Mouse (Mus musculus): ENCODE measurements around the gene Spen. TPM values are rescaled to one million over a fixed set of nuclear protein-coding genes. Genes with fewer than 3 reads are reported as not detected.

Gene Spen
- polyA plus RNA-seq, 1 experiment from 2014 or later: 12.8 TPM

- no peaks in the 10 kb centered on the region for H3K9me3 ChIP-seq (ENCODE audit: control insufficient read depth, low read length)
- H3K27ac ChIP-seq (ENCODE audit: low read depth): no peak overlapping the region
- H3K4me3 ChIP-seq (ENCODE audit: low read depth, low read length): no peak overlapping the region
- H3K4me2 ChIP-seq (ENCODE audit: low read length): no peak overlapping the region
- H3K27me3 ChIP-seq (replicated peaks; ENCODE audit: control insufficient read depth, insufficient read depth, low read length): no peaks in the 10 kb centered on the region
- H3K4me1 ChIP-seq (replicated peaks; ENCODE audit: control insufficient read depth, insufficient read depth, low read length): peaks cover 39% of the 10 kb centered on the region
- H3K9ac ChIP-seq (ENCODE audit: low read length): no peak overlapping the region
- ATAC-seq (replicated peaks; ENCODE audit: low FRiP score, low TSS enrichment, low read depth): no peak
- 86% methylated on average over 13 of the region's 13 CpGs for WGBS
- no peak for DNase-seq (ENCODE audit: low spot score)
- peaks cover 4% of the 10 kb centered on the region; the same call in 1 of the 2 replicates for H3K36me3 ChIP-seq (ENCODE audit: control insufficient read depth, insufficient read depth, low read length)
These were observed 27.9 kb downstream of the Spen start for GRCm38 (mm10) chr4:141510457-141510856.

- H3K4me3 ChIP-seq (ENCODE audit: low read depth, low read length): no peak overlapping the region
- no peaks in the 10 kb centered on the region for H3K9me3 ChIP-seq (ENCODE audit: control insufficient read depth, low read length)
- peaks cover 21% of the 10 kb centered on the region for H3K4me1 ChIP-seq (replicated peaks; ENCODE audit: control insufficient read depth, insufficient read depth, low read length)
- no peaks in the 10 kb centered on the region for H3K27me3 ChIP-seq (replicated peaks; ENCODE audit: control insufficient read depth, insufficient read depth, low read length)
- peak; percentile 59 for DNase-seq (ENCODE audit: low spot score)
- H3K4me2 ChIP-seq (ENCODE audit: low read length): no peak overlapping the region
- no peak for ATAC-seq (replicated peaks; ENCODE audit: low FRiP score, low TSS enrichment, low read depth)
- H3K9ac ChIP-seq (ENCODE audit: low read length): 0 out of 2 replicates have a peak overlapping the region, but pooled peaks have one; percentile 4
- WGBS: 81% methylated on average over 10 of the region's 10 CpGs
- H3K27ac ChIP-seq (ENCODE audit: low read depth): peak overlapping the region; percentile 65
- no peaks in the 10 kb centered on the region for H3K36me3 ChIP-seq (ENCODE audit: control insufficient read depth, insufficient read depth, low read length)
These were observed 31.5 kb downstream of the Spen start for GRCm38 (mm10) chr4:141506893-141507292.

- H3K36me3 ChIP-seq (ENCODE audit: control insufficient read depth, insufficient read depth, low read length): no peaks in the 10 kb centered on the region
- H3K4me2 ChIP-seq (ENCODE audit: low read length): peak overlapping the region; percentile 6; the same call in 1 of the 2 replicates
- no peak overlapping the region for H3K4me3 ChIP-seq (ENCODE audit: low read depth, low read length)
- H3K27me3 ChIP-seq (replicated peaks; ENCODE audit: control insufficient read depth, insufficient read depth, low read length): no peaks in the 10 kb centered on the region
- H3K9me3 ChIP-seq (ENCODE audit: control insufficient read depth, low read length): no peaks in the 10 kb centered on the region
- 0 out of 2 replicates have a peak overlapping the region, but pooled peaks have one; percentile 4 for H3K9ac ChIP-seq (ENCODE audit: low read length)
- peaks cover 22% of the 10 kb centered on the region for H3K4me1 ChIP-seq (replicated peaks; ENCODE audit: control insufficient read depth, insufficient read depth, low read length)
- DNase-seq (ENCODE audit: low spot score) (peak; percentile 82), ATAC-seq (replicated peaks; ENCODE audit: low FRiP score, low TSS enrichment, low read depth) (peak; percentile 59)
- peak overlapping the region; percentile 65 for H3K27ac ChIP-seq (ENCODE audit: low read depth)
- 50% methylated on average over 10 of the region's 10 CpGs for WGBS
These were observed 32.0 kb downstream of the Spen start for GRCm38 (mm10) chr4:141506352-141506751.

DNA sequence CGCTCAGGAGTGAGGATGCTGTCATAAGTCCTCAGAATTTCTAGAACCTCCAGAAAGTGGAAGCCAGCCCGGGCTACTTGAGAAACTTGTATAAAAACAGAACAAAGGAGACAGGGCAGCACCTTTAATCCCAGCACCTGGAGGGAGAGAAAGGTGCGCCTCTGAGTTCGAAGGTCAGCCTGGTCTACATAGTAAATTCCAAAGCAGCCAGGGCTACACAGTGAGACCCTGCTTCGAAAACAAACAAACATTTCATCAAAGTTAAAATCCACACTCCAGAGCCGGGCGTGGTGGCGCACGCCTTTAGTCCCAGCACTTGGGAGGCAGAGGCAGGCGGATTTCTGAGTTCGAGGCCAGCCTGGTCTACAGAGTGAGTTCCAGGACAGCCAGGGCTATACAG lies 32.6 kb downstream of the Spen start:
- Histone ChIP-seq H3K4me2 (ENCODE audit: low read length) (no peak overlapping the region), H3K9ac (ENCODE audit: low read length) (no peak overlapping the region), H3K27me3 (replicated peaks; ENCODE audit: control insufficient read depth, insufficient read depth, low read length) (no peaks in the 10 kb centered on the region), H3K4me1 (replicated peaks; ENCODE audit: control insufficient read depth, insufficient read depth, low read length) (peaks cover 26% of the 10 kb centered on the region), H3K9me3 (ENCODE audit: control insufficient read depth, low read length) (no peaks in the 10 kb centered on the region), H3K4me3 (ENCODE audit: low read depth, low read length) (no peak overlapping the region), H3K27ac (ENCODE audit: low read depth) (peak overlapping the region; percentile 65; the same call in 1 of the 2 replicates), H3K36me3 (ENCODE audit: control insufficient read depth, insufficient read depth, low read length) (no peaks in the 10 kb centered on the region)
- 91% methylated on average over 10 of the region's 11 CpGs for WGBS
- no peak for DNase-seq (ENCODE audit: low spot score)
- ATAC-seq (replicated peaks; ENCODE audit: low FRiP score, low TSS enrichment, low read depth): 0 out of 2 replicates have a peak, but pooled peaks have one; percentile 11

- Histone ChIP-seq H3K4me3 (ENCODE audit: low read depth, low read length) (no peak overlapping the region), H3K36me3 (ENCODE audit: control insufficient read depth, insufficient read depth, low read length) (no peaks in the 10 kb centered on the region), H3K27me3 (replicated peaks; ENCODE audit: control insufficient read depth, insufficient read depth, low read length) (no peaks in the 10 kb centered on the region), H3K4me2 (ENCODE audit: low read length) (no peak overlapping the region), H3K9ac (ENCODE audit: low read length) (no peak overlapping the region), H3K9me3 (ENCODE audit: control insufficient read depth, low read length) (no peaks in the 10 kb centered on the region), H3K27ac (ENCODE audit: low read depth) (no peak overlapping the region), H3K4me1 (replicated peaks; ENCODE audit: control insufficient read depth, insufficient read depth, low read length) (peaks cover 24% of the 10 kb centered on the region)
- ATAC-seq (replicated peaks; ENCODE audit: low FRiP score, low TSS enrichment, low read depth) (no peak), DNase-seq (ENCODE audit: low spot score) (no peak)
- 95% methylated on average over 4 of the region's 4 CpGs for WGBS
These were observed 33.9 kb downstream of the Spen start for GRCm38 (mm10) chr4:141504471-141504870.

DNA sequence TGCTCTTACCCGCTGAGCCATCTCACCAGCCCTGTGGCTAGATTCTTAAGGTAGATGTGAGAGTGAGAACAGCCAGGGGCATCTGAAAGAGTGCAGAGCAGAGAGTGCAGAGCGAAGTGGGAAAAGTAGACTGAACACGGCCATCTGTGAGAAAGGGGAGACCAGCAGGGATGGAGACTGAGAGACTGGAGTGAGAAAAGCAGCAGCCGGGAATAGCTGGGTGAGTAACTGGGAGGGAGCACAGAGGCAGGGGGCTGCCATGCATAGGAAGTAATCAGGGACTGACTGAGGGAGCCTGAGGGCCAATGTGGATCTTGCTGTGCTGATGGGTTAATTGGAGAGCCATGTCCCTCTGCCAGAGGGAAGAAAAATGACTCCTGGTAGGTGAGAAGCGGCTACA lies 35.7 kb downstream of the Spen start:
- WGBS: 64% methylated on average over 5 of the region's 5 CpGs
- H3K4me2 ChIP-seq (ENCODE audit: low read length): no peak overlapping the region
- no peak overlapping the region for H3K4me3 ChIP-seq (ENCODE audit: low read depth, low read length)
- H3K36me3 ChIP-seq (ENCODE audit: control insufficient read depth, insufficient read depth, low read length): no peaks in the 10 kb centered on the region
- H3K4me1 ChIP-seq (replicated peaks; ENCODE audit: control insufficient read depth, insufficient read depth, low read length): peaks cover 24% of the 10 kb centered on the region
- H3K9ac ChIP-seq (ENCODE audit: low read length): no peak overlapping the region
- DNase-seq (ENCODE audit: low spot score) (no peak), ATAC-seq (replicated peaks; ENCODE audit: low FRiP score, low TSS enrichment, low read depth) (no peak)
- no peak overlapping the region for H3K27ac ChIP-seq (ENCODE audit: low read depth)
- H3K27me3 ChIP-seq (replicated peaks; ENCODE audit: control insufficient read depth, insufficient read depth, low read length): no peaks in the 10 kb centered on the region
- H3K9me3 ChIP-seq (ENCODE audit: control insufficient read depth, low read length): no peaks in the 10 kb centered on the region

- DNase-seq (ENCODE audit: low spot score) (no peak), ATAC-seq (replicated peaks; ENCODE audit: low FRiP score, low TSS enrichment, low read depth) (no peak)
- Histone ChIP-seq H3K9ac (ENCODE audit: low read length) (no peak overlapping the region), H3K27ac (ENCODE audit: low read depth) (peak overlapping the region; percentile 25; the same call in 1 of the 2 replicates), H3K9me3 (ENCODE audit: control insufficient read depth, low read length) (no peaks in the 10 kb centered on the region), H3K36me3 (ENCODE audit: control insufficient read depth, insufficient read depth, low read length) (no peaks in the 10 kb centered on the region), H3K4me1 (replicated peaks; ENCODE audit: control insufficient read depth, insufficient read depth, low read length) (peaks cover 10% of the 10 kb centered on the region), H3K4me2 (ENCODE audit: low read length) (no peak overlapping the region), H3K4me3 (ENCODE audit: low read depth, low read length) (no peak overlapping the region), H3K27me3 (replicated peaks; ENCODE audit: control insufficient read depth, insufficient read depth, low read length) (no peaks in the 10 kb centered on the region)
- 53% methylated on average over 5 of the region's 5 CpGs for WGBS
These were observed 37.3 kb downstream of the Spen start for GRCm38 (mm10) chr4:141501058-141501457.

GRCm38 (mm10) chr4:141500637-141501036 lies 37.8 kb downstream of the Spen start:
- H3K36me3 ChIP-seq (ENCODE audit: control insufficient read depth, insufficient read depth, low read length): no peaks in the 10 kb centered on the region
- H3K9me3 ChIP-seq (ENCODE audit: control insufficient read depth, low read length): no peaks in the 10 kb centered on the region
- no peak overlapping the region for H3K9ac ChIP-seq (ENCODE audit: low read length)
- H3K27ac ChIP-seq (ENCODE audit: low read depth): no peak overlapping the region
- ATAC-seq (replicated peaks; ENCODE audit: low FRiP score, low TSS enrichment, low read depth): no peak
- no peak overlapping the region for H3K4me2 ChIP-seq (ENCODE audit: low read length)
- DNase-seq (ENCODE audit: low spot score): no peak
- no peak overlapping the region for H3K4me3 ChIP-seq (ENCODE audit: low read depth, low read length)
- 66% methylated on average over 4 of the region's 4 CpGs for WGBS
- H3K4me1 ChIP-seq (replicated peaks; ENCODE audit: control insufficient read depth, insufficient read depth, low read length): peaks cover 9% of the 10 kb centered on the region
- H3K27me3 ChIP-seq (replicated peaks; ENCODE audit: control insufficient read depth, insufficient read depth, low read length): no peaks in the 10 kb centered on the region

DNA sequence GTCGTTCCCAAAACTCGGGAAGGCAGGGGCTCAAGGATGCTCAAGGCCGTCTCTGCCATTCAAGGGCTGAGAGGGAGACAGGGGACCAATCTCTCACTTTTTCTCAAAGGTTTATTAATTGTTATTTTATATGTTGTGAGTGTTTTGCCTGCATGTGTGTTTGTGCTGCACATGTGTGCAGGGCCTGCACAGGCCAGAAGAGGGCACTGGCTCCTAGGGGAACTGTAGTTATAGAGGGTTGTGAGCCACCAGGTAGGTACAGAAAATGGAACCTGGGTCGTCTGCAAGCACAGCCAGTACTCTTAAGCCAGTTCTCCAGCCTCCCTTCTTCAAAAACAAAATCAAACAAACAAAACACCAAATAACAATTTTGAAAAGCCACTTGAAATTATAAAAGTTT lies 49.7 kb downstream of the Spen start:
- no peaks in the 10 kb centered on the region for H3K4me1 ChIP-seq (replicated peaks; ENCODE audit: control insufficient read depth, insufficient read depth, low read length)
- H3K27me3 ChIP-seq (replicated peaks; ENCODE audit: control insufficient read depth, insufficient read depth, low read length): no peaks in the 10 kb centered on the region
- 90% methylated on average over 4 of the region's 4 CpGs for WGBS
- H3K9ac ChIP-seq (ENCODE audit: low read length): no peak overlapping the region
- no peak overlapping the region for H3K4me3 ChIP-seq (ENCODE audit: low read depth, low read length)
- no peak overlapping the region for H3K27ac ChIP-seq (ENCODE audit: low read depth)
- no peaks in the 10 kb centered on the region for H3K9me3 ChIP-seq (ENCODE audit: control insufficient read depth, low read length)
- no peak overlapping the region for H3K4me2 ChIP-seq (ENCODE audit: low read length)
- ATAC-seq (replicated peaks; ENCODE audit: low FRiP score, low TSS enrichment, low read depth) (no peak), DNase-seq (ENCODE audit: low spot score) (no peak)
- H3K36me3 ChIP-seq (ENCODE audit: control insufficient read depth, insufficient read depth, low read length): peaks cover 91% of the 10 kb centered on the region

Data from intestine, embryonic 14.5 days (tissue).